Mouse (Mus musculus): ENCODE data around the gene Col3a1.

DNA sequence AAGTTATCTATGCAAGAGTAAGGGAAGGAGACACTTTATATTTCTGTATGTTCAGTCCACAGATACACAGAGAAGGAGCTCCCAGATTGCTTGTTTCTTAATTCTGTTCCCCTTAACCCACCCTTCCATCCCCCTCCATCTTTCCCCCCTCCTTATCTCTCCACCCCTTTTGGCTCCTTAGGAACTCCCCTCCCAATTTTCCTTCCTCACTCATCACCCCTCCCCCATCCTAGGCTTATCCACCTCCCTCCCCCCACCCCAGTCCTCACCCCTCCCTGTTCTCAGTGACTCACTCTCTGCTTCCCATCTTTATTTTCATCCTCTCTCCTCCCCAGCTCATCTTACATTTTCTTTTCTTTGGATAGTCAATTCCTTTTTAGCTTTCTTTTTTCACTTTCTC is 1.5 kb downstream of the Col3a1 start:
- TF ChIP-seq CTCF (IDR thresholded peaks at IDR 0.05; ENCODE audit: low read depth, low read length) = no peak
- no peak for TF ChIP-seq POLR2A (IDR thresholded peaks at IDR 0.05; ENCODE audit: insufficient read depth, low read length)
- no peak for TF ChIP-seq EP300 (IDR thresholded peaks at IDR 0.05; ENCODE audit: insufficient read depth, low read depth, low read length)

Data from ES-Bruce4 (cell line).